Mouse (Mus musculus) inflammation-experienced regulatory T-cells, adult 6 months (primary cell): Measurements from ENCODE around the gene Tut7. TPM values are rescaled to one million over a fixed set of nuclear protein-coding genes. Genes with fewer than 3 reads are reported as not detected.
A peak's percentile ranks its signal among the peaks of the same experiment; 100 is the strongest.
"Not testable (repeated sequence)": the region's sequence is repeated elsewhere in the genome, so short reads cannot be mapped to it uniquely, and the experiment has no call there.

Experiments used
- ATAC-seq: one replicate; pipeline ENCODE4 v1.8.0; 2017
- polyA plus RNA-seq, 3 experiments: library from polyadenylated mRNA; unstranded; fragments of 100-300 nt; shearing (Covaris generic); gene quantifications; one replicate each; pipeline ENCODE4 v1.2.1; 2017

Tut7 gene
- polyA plus RNA-seq, 3 experiments from 2014 or later = 67.6 to 73.9 (median 72.7) TPM

DNA sequence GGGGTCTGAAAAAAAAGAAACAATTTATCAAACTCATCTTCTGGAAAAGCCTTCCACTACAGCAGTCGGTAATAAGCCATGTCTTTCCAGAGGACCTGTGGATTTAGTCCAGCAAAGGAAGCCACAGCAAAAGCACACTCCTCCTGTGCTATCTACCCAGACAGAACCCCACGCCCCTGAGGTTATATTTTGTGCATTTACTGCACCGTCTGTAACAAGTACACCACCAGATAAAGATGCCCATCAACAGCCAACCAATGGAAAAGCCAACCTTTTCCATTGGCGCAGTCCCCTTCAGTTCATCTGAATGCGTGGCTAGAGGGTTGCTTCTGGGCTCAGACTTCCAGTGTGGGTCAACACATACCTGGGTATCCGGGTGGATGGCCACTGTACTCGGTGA is 60.2 kb downstream of the Tut7 start:
- ATAC-seq = no peak

DNA sequence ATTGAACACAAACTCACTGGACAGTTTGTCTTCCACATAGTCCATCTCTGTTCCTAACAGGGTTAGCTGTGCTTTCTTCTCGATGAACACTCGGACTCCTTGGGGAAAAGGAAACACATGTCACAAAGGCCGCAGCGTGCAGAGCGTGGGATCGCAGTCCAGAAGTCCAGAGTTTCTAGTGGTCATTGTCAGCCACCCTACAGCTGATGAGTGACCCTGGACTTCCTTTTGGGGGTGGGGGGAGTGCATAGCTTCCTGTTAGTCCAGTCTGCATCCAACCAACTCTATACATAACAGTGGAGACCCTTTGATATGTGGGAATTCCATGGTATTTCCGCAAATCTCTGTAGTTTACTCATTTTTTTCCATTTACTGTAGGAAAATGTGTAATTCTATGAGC is 66.0 kb downstream of the Tut7 start:
- no peak for ATAC-seq

DNA sequence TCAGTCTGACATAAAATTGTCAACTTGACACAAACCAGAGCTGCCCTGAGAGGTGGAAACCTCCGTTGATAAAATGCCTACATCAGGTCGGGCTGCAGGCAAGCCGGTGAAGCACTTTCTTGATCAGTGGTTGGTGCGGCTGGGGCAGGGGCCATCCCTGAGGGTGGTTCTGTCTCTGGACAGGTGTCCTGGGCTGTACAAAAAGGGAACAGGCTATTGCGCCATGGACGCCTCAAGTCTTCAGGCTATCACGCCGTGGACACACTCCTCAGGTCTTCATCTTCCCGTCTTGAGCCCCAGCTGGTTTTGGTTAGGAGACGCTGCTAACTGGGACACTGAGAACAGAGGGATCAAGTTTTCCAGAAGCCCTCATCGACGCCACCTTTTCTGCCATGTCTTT is 72.6 kb downstream of the Tut7 start:
- no peak for ATAC-seq

DNA sequence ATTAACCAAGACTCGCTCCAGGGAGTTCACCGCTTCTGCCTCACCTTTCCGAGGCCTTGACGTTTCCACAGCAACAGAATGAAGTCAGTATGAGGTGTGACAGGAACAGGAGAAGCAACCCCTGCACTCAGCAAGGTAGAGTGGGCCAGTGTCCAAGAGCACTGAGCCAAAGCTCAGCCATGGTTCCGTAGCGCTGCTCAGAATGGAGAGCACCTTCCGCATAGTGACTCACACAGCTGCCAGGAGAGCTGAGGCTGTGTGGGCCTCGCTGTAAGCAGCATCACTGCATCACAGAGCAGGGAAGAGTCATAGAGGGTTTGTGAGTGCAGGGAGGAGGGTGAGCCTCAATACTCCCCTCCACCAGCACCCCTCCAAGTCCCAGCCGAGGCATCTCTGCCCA is 76.2 kb downstream of the Tut7 start, which contains the start of gene 1700014D04Rik:
1700014D04Rik (minus strand) TSS at position 42 of the 400 bp plus-strand sequence.
- ATAC-seq = no peak

DNA sequence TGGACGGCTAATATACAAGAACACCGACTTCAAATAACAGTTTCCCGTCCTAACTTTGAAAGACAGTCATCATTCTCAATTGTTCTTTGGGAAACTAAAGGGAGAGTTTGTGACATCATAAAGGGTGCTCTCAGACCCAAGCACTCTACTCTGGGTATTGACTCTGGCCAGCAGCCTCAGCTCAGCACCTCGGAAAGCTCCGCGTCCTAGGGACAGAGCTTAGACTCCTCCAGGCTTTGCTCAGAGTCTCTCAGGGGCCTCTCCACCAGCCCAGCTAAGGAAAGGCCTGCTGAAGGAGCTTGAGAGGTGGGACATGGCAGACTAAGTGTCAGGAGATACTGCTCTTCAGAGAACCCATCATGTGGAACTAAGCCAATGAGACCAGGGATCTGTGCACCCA is 76.8 kb downstream of the Tut7 start:
- ATAC-seq = no peak

DNA sequence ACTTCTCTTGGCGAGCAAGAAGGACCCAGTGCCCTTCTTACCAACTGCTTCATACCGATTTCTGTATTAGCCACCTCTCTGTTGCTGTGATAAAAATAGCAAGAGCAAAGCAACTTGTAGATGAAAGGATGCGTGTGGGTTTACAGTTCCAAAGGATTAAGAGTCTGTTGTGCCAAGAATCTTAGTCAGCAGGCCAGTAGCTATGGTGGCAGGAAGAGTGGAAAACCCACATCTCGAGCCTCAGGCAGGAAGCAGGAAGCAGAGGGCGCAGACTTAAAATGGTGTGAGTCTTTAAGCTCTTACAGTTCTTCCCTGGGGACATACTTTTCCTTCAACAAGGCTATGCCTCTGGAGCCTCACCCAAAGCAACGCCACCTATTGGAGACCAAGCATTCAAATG is 77.5 kb downstream of the Tut7 start:
- no peak for ATAC-seq

DNA sequence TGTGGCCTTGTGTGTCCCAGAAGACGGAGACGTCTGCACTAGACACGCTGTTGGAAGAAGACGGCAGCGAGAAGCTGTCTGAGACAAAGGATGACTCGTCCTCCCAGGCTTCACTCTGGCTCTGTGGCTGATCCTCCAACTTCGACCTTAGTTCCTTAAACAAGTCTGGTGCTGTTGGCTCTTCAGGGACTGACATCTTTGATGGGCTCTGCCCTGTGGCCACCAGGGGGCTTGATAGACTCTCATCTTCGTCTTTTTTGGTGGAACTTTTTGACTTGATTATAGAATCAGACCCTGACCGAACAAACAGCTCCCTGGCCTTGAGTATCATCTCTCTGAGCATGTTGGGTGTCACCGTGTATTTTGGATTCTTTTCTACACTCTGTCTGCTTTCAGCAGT is 81.2 kb downstream of the Tut7 start:
- no peak for ATAC-seq

DNA sequence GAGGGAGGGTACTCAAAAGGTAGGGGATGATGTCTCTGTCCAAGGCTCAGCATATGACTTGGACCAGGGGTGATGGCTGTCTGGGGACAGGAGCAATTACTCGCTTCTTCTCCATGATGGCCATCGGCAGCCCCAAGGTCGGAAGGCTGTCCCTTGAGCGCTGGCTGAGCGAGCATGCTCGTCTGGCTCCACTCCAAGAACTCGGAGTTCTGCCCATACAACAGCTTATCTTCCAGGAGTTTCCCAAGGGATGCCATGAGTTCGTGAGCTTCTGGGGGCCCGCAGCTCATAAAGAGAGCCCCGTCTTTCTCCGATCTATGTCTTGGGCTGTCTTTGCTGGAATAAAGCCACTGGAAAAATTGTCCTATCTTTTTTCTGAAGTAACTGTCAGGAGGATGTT is 81.9 kb downstream of the Tut7 start:
- ATAC-seq = no peak

DNA sequence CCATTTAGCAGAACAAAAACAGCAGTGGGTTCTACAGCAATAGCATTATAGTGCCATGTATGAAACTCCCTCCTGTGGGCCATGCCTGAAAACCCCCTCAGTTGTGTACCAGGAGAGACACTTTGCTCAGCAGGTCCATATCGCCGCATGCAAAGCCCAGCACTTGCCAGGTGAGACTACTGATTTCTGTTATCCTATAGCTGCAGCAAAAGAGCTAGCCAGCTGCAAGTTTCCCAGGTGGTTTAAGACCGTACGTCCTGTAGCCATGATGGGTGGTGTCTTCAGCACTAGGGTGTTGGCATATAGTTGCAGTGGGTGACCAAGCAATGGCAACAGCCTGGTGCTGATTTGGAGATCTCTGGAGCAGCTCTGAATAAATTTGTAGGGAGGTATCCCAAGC is 83.5 kb downstream of the Tut7 start:
- no peak for ATAC-seq

DNA sequence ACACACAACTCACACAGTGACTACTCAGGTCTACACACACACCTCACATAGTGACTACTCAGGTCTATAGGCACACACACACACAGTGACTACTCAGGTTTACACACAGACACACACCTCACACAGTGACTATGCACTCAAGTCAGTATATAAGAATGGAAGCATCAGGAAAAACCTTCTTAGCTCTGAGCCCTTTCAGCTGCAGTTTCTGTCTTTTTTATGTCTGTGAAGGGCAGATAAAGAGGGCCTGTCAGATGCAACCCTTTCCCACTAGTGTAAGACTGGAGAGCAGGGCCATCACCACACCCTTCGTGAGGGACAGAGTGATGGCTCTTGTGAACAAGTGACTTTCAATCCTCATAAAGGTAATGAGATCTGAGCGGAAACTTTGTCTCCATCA is 84.5 kb downstream of the Tut7 start:
- ATAC-seq = no peak

DNA sequence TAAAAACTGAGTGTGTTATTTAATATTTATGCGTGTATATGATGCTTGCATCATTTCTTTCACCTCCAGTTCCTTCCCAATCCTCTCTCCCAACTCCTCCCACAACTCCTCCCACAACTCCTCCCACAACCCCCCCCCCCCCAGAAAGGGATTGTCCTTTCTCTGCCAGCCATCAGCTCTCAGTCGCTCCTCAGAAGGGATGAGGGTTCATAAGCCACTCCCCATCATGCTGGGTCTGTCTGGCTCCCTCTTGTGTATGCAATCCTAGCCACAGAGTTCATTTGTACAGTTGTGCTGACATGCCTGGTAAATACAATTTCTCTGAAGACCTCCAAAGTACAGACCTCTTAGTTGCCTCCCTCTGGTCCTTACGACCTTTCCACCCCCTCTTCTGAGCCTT is 87.8 kb downstream of the Tut7 start:
- ATAC-seq = no peak

DNA sequence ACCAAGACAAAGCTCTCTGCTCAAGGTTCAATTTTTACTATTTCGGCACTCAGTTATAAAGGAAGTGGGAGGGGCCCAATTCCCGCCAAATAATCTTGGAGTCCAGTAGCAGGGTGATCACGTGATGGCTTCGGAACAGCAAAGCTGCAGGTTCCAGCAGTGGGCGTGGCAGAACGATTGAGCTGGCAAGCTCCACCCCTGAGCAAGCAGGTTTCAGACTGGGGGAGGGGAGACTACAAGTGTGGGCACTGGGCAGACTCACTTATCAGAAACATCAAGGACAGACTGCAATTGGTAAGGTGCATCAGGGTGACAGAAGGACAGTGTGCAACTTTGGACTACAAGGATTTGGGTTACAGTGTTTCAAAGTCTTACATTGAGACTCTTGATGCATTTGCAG is 88.6 kb downstream of the Tut7 start:
- ATAC-seq = not testable (repeated sequence)

DNA sequence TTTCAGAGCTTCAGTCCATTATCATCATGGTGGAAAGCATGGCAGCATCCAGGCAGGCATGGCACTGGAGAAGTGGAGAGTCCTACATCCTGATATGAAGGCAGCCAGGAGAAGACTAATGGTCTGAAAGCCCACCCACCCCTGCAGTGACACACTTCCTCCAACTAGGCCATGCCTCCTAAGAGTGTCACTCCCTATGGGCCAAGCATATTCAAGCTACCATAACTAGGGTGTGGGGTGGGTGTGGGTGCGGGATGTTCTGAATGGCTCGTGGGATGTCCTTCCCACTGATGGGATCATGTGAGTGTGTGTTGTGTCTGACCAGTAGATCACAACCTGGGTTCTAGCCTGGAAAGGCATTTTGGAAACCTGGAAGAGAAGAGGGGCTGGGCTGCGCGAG is 89.0 kb downstream of the Tut7 start:
- ATAC-seq = no peak

DNA sequence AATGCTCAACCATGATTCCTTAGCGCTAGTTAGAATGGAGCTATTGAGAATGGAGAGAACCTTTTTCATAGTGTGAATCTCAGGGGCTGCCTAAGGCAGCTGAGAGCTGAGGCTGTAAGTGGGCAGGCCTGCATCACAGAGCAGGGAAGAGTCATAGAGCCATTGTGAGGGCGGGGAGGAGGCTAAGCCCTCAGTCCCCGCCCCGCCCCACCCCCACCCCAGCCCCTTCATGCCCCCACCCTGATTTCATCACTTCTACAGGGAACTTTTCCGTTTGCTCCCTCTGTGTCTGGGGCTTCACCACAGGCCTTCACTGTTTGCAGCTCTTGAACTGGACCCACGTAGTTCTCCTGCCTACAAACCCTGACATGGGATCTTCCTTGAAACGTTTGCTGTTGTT is 91.3 kb downstream of the Tut7 start, which contains the start of gene Spata31d1d:
Spata31d1d (minus strand) TSS at position 101 of the 400 bp plus-strand sequence.
- no peak for ATAC-seq

DNA sequence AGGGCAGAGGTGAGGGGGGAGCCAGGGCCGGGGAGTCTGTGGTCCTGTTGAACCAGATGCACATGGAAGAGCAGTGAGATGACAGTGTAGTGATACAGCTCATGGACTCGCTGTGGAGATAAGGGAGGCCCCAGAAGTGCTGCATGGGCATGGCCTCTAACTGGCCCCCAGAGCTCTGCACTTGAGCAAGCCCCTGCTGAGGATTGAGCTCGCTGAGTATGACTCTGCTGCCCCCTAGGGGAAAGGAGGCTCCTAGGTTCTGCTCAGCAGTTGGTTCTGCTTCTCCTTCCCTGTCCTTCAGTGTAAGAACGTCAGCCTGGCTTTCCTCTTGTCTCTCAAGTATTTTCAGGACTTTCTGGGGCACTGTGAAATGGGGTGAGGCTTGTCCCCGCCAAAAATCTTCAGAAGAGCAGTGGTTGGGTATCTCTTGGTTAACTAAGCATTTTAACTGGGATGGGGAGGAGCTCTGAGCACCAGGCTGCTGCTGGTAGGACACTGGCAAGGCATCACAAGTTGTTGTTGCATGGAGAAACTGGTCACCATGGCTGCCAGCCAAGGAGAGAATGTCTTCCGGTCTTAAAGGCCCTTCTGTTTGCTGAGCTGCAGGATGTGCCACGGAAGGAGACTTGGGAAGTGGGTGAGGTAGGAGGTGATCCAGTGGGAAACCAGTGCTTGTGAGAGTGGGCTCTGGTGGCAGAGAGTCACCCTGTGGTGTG is 94.4 kb downstream of the Tut7 start:
- ATAC-seq = peak; percentile 88

DNA sequence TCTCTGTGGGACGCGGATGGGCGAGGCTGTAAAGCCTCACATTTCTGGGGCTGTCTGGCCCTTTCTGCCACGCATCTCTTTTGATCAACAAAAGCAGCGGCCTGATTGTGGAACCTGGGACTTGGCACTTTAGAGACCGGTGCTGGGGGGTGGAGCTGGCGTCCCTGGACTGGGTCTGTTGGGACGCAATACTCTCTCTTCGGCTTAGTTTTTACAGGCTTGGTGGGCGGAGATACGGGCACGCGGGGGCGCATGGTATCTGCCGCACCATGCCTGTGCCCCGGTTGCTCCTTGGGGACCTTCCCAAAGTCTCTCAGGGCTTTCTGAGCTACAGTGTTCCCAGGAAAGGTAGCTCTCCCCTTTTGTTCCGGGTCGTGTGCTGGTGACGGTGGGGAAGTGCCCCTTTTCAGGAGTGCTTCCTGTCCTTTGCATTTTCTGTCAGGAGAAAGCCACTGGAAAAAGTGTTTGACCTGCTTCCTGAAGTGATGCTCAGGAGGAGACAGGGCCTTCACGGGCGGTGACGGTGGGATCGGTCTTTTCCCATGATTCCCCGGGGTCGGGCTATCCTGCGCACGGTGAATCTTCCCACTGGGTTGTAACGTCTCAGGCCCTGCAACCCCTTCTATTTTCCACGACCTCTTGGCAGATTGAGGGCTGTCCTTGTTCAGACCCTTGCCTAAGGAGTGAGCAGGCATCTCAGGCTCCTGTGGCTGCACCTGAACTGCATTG is 96.6 kb downstream of the Tut7 start:
- no peak for ATAC-seq

DNA sequence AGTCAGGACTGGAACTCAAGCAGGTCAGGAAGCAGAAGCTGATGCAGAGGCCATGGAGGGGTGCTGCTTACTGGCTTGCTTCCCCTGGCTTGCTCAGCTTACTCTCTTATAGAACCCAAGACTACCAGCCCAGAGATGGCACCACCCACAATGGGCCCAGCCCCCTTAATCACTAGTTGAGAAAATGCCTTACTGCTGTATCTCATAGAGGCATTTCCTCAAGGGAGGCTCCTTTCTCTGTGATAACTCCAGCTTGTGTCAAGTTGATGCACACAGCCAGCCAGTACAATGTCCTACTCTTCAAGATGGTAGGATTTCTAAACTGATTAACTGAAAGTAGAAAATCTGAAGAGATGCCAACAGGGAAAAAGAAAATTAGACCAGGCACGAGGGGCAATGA is 100.9 kb downstream of the Tut7 start:
- ATAC-seq = not testable (repeated sequence)

Other genes with a start within 250 kb of the Tut7 start
- gene Agtpbp1, start 237.9 kb downstream of the Tut7 start, polyA plus RNA-seq = 10 to 100 TPM; 18.0 to 23.2 (median 18.3) TPM
- 10 to 100 TPM; 93.0 to 99.2 (median 98.7) TPM for gene Naa35, start 237.9 kb downstream of the Tut7 start, polyA plus RNA-seq
- 10 to 100 TPM; 40.8 to 58.9 (median 47.8) TPM for gene Golm1, start 147.3 kb downstream of the Tut7 start, polyA plus RNA-seq
- gene 4921517D22Rik, start 129.0 kb downstream of the Tut7 start, polyA plus RNA-seq = not detected
- gene Spata31d1a, start 112.8 kb downstream of the Tut7 start, polyA plus RNA-seq = not detected
- not detected for gene Spata31d1b, start 110.9 kb downstream of the Tut7 start, polyA plus RNA-seq
- not detected for gene Spata31d1d, start 91.4 kb downstream of the Tut7 start, polyA plus RNA-seq
- not detected for gene 1700014D04Rik, start 76.4 kb downstream of the Tut7 start, polyA plus RNA-seq
- 10 to 100 TPM; 50.8 to 59.8 (median 57.7) TPM for gene Isca1, start 53.3 kb downstream of the Tut7 start, polyA plus RNA-seq
- not detected for gene Gm49354, start 40.9 kb downstream of the Tut7 start, polyA plus RNA-seq